Mouse (Mus musculus): ENCODE results near the gene Ywhae. TPM values are rescaled to one million over a fixed set of nuclear protein-coding genes. Genes with fewer than 3 reads are reported as not detected.

Ywhae gene
- 710 and 755 TPM in 2 replicates for polyA plus RNA-seq (2014; fragmentation: Nextera tagmentation; extraction: Ambion mirVana)

- ATAC-seq (replicated peaks; ENCODE audit: low FRiP score), result peak; percentile 93
- peak; percentile 98 for DNase-seq (ENCODE audit: low spot score)
- Histone ChIP-seq H3K36me3 (ENCODE audit: control insufficient read depth, insufficient read depth, low read length) (no peaks in the 10 kb centered on the region), H3K4me2 (peak within 1 kb of the TSS; percentile 84), H3K4me3 (ENCODE audit: low read depth, low read length) (peak within 1 kb of the TSS; percentile 85), H3K27ac (ENCODE audit: low read depth, low read length) (peak within 1 kb of the TSS; percentile 92), H3K27me3 (replicated peaks; ENCODE audit: control insufficient read depth, insufficient read depth, low read length) (no peaks in the 10 kb centered on the region), H3K9ac (ENCODE audit: low read depth, low read length) (peak within 1 kb of the TSS; percentile 89), H3K4me1 (replicated peaks; ENCODE audit: control insufficient read depth, insufficient read depth, low read length) (peaks cover 22% of the 10 kb centered on the region), H3K9me3 (ENCODE audit: control insufficient read depth, low read length) (no peaks in the 10 kb centered on the region)
- under 1% methylated on average over 76 of the region's 76 CpGs for WGBS
Observed at GRCm38 (mm10) chr11:75732434-75733226, at the start of gene Ywhae. TSS of gene Ywhae (plus strand) at chr11:75732869.

GRCm38 (mm10) chr11:75684462-75684861, 48.2 kb upstream of the Ywhae start:
- no peak overlapping the region for H3K4me2 ChIP-seq
- peaks cover 16% of the 10 kb centered on the region; the same call in 1 of the 2 replicates for H3K36me3 ChIP-seq (ENCODE audit: control insufficient read depth, insufficient read depth, low read length)
- no peak overlapping the region for H3K4me3 ChIP-seq (ENCODE audit: low read depth, low read length)
- DNase-seq (ENCODE audit: low spot score) (no peak), ATAC-seq (replicated peaks; ENCODE audit: low FRiP score) (no peak)
- H3K27me3 ChIP-seq (replicated peaks; ENCODE audit: control insufficient read depth, insufficient read depth, low read length), result no peaks in the 10 kb centered on the region
- H3K9me3 ChIP-seq (ENCODE audit: control insufficient read depth, low read length), result no peaks in the 10 kb centered on the region
- WGBS, result 91% methylated on average over 5 of the region's 5 CpGs
- no peak overlapping the region for H3K9ac ChIP-seq (ENCODE audit: low read depth, low read length)
- H3K27ac ChIP-seq (ENCODE audit: low read depth, low read length), result no peak overlapping the region
- peaks cover 14% of the 10 kb centered on the region for H3K4me1 ChIP-seq (replicated peaks; ENCODE audit: control insufficient read depth, insufficient read depth, low read length)

GRCm38 (mm10) chr11:75684956-75685355, 47.7 kb upstream of the Ywhae start:
- H3K4me3 ChIP-seq (ENCODE audit: low read depth, low read length), result no peak overlapping the region
- 91% methylated on average over 2 of the region's 2 CpGs for WGBS
- H3K36me3 ChIP-seq (ENCODE audit: control insufficient read depth, insufficient read depth, low read length), result peaks cover 16% of the 10 kb centered on the region; the same call in 1 of the 2 replicates
- DNase-seq (ENCODE audit: low spot score) (no peak), ATAC-seq (replicated peaks; ENCODE audit: low FRiP score) (no peak)
- no peak overlapping the region for H3K4me2 ChIP-seq
- peaks cover 14% of the 10 kb centered on the region for H3K4me1 ChIP-seq (replicated peaks; ENCODE audit: control insufficient read depth, insufficient read depth, low read length)
- no peak overlapping the region for H3K9ac ChIP-seq (ENCODE audit: low read depth, low read length)
- no peaks in the 10 kb centered on the region for H3K9me3 ChIP-seq (ENCODE audit: control insufficient read depth, low read length)
- H3K27ac ChIP-seq (ENCODE audit: low read depth, low read length), result no peak overlapping the region
- H3K27me3 ChIP-seq (replicated peaks; ENCODE audit: control insufficient read depth, insufficient read depth, low read length), result no peaks in the 10 kb centered on the region

GRCm38 (mm10) chr11:75687343-75687993, 45.2 kb upstream of the Ywhae start:
- ATAC-seq (replicated peaks; ENCODE audit: low FRiP score), result no peak

GRCm38 (mm10) chr11:75688132-75688531, 44.5 kb upstream of the Ywhae start:
- H3K9ac ChIP-seq (ENCODE audit: low read depth, low read length), result no peak overlapping the region
- H3K4me3 ChIP-seq (ENCODE audit: low read depth, low read length), result no peak overlapping the region
- no peak overlapping the region for H3K27ac ChIP-seq (ENCODE audit: low read depth, low read length)
- H3K4me1 ChIP-seq (replicated peaks; ENCODE audit: control insufficient read depth, insufficient read depth, low read length), result peaks cover 5% of the 10 kb centered on the region; the same call in 1 of the 2 replicates
- DNase-seq (ENCODE audit: low spot score), result no peak
- no peak for ATAC-seq (replicated peaks; ENCODE audit: low FRiP score)
- H3K36me3 ChIP-seq (ENCODE audit: control insufficient read depth, insufficient read depth, low read length), result peaks cover 29% of the 10 kb centered on the region
- WGBS, result 96% methylated on average over 2 of the region's 2 CpGs
- H3K27me3 ChIP-seq (replicated peaks; ENCODE audit: control insufficient read depth, insufficient read depth, low read length), result no peaks in the 10 kb centered on the region
- H3K9me3 ChIP-seq (ENCODE audit: control insufficient read depth, low read length), result no peaks in the 10 kb centered on the region
- H3K4me2 ChIP-seq, result no peak overlapping the region

More at GRCm38 (mm10) chr11:75687343-75687993, 45.2 kb upstream of the Ywhae start:
- Histone ChIP-seq H3K4me1 (replicated peaks; ENCODE audit: control insufficient read depth, insufficient read depth, low read length) (peaks cover 5% of the 10 kb centered on the region; the same call in 1 of the 2 replicates), H3K9me3 (ENCODE audit: control insufficient read depth, low read length) (no peaks in the 10 kb centered on the region), H3K36me3 (ENCODE audit: control insufficient read depth, insufficient read depth, low read length) (peaks cover 25% of the 10 kb centered on the region), H3K9ac (ENCODE audit: low read depth, low read length) (no peak overlapping the region), H3K4me2 (no peak overlapping the region), H3K27ac (ENCODE audit: low read depth, low read length) (no peak overlapping the region), H3K27me3 (replicated peaks; ENCODE audit: control insufficient read depth, insufficient read depth, low read length) (no peaks in the 10 kb centered on the region), H3K4me3 (ENCODE audit: low read depth, low read length) (no peak overlapping the region)
- no peak for DNase-seq (ENCODE audit: low spot score)
- 33% methylated on average over 2 of the region's 2 CpGs for WGBS

GRCm38 (mm10) chr11:75689977-75690376, 42.7 kb upstream of the Ywhae start:
- no peaks in the 10 kb centered on the region for H3K9me3 ChIP-seq (ENCODE audit: control insufficient read depth, low read length)
- DNase-seq (ENCODE audit: low spot score) (no peak), ATAC-seq (replicated peaks; ENCODE audit: low FRiP score) (no peak)
- H3K4me1 ChIP-seq (replicated peaks; ENCODE audit: control insufficient read depth, insufficient read depth, low read length), result peaks cover 5% of the 10 kb centered on the region; the same call in 1 of the 2 replicates
- no peaks in the 10 kb centered on the region for H3K27me3 ChIP-seq (replicated peaks; ENCODE audit: control insufficient read depth, insufficient read depth, low read length)
- 84% methylated on average over 1 of the region's 1 CpGs for WGBS
- no peak overlapping the region for H3K4me2 ChIP-seq
- H3K27ac ChIP-seq (ENCODE audit: low read depth, low read length), result no peak overlapping the region
- no peak overlapping the region for H3K9ac ChIP-seq (ENCODE audit: low read depth, low read length)
- H3K36me3 ChIP-seq (ENCODE audit: control insufficient read depth, insufficient read depth, low read length), result peaks cover 39% of the 10 kb centered on the region
- H3K4me3 ChIP-seq (ENCODE audit: low read depth, low read length), result no peak overlapping the region

- peaks cover 39% of the 10 kb centered on the region for H3K36me3 ChIP-seq (ENCODE audit: control insufficient read depth, insufficient read depth, low read length)
- peaks cover 5% of the 10 kb centered on the region; the same call in 1 of the 2 replicates for H3K4me1 ChIP-seq (replicated peaks; ENCODE audit: control insufficient read depth, insufficient read depth, low read length)
- H3K4me2 ChIP-seq, result no peak overlapping the region
- H3K4me3 ChIP-seq (ENCODE audit: low read depth, low read length), result no peak overlapping the region
- H3K27ac ChIP-seq (ENCODE audit: low read depth, low read length), result no peak overlapping the region
- H3K9ac ChIP-seq (ENCODE audit: low read depth, low read length), result no peak overlapping the region
- DNase-seq (ENCODE audit: low spot score) (no peak), ATAC-seq (replicated peaks; ENCODE audit: low FRiP score) (no peak)
- H3K27me3 ChIP-seq (replicated peaks; ENCODE audit: control insufficient read depth, insufficient read depth, low read length), result no peaks in the 10 kb centered on the region
- H3K9me3 ChIP-seq (ENCODE audit: control insufficient read depth, low read length), result no peaks in the 10 kb centered on the region
Observed at GRCm38 (mm10) chr11:75691047-75691446, 41.6 kb upstream of the Ywhae start.

GRCm38 (mm10) chr11:75693570-75693969, 39.1 kb upstream of the Ywhae start:
- 88% methylated on average over 5 of the region's 5 CpGs for WGBS
- H3K9ac ChIP-seq (ENCODE audit: low read depth, low read length), result no peak overlapping the region
- H3K4me2 ChIP-seq, result no peak overlapping the region
- no peak overlapping the region for H3K27ac ChIP-seq (ENCODE audit: low read depth, low read length)
- no peaks in the 10 kb centered on the region for H3K9me3 ChIP-seq (ENCODE audit: control insufficient read depth, low read length)
- peaks cover 54% of the 10 kb centered on the region for H3K36me3 ChIP-seq (ENCODE audit: control insufficient read depth, insufficient read depth, low read length)
- no peaks in the 10 kb centered on the region for H3K4me1 ChIP-seq (replicated peaks; ENCODE audit: control insufficient read depth, insufficient read depth, low read length)
- no peak overlapping the region for H3K4me3 ChIP-seq (ENCODE audit: low read depth, low read length)
- DNase-seq (ENCODE audit: low spot score) (no peak), ATAC-seq (replicated peaks; ENCODE audit: low FRiP score) (no peak)
- no peaks in the 10 kb centered on the region for H3K27me3 ChIP-seq (replicated peaks; ENCODE audit: control insufficient read depth, insufficient read depth, low read length)

Measured in liver, embryonic 11.5 days (tissue).